In the genomic region with DNA sequence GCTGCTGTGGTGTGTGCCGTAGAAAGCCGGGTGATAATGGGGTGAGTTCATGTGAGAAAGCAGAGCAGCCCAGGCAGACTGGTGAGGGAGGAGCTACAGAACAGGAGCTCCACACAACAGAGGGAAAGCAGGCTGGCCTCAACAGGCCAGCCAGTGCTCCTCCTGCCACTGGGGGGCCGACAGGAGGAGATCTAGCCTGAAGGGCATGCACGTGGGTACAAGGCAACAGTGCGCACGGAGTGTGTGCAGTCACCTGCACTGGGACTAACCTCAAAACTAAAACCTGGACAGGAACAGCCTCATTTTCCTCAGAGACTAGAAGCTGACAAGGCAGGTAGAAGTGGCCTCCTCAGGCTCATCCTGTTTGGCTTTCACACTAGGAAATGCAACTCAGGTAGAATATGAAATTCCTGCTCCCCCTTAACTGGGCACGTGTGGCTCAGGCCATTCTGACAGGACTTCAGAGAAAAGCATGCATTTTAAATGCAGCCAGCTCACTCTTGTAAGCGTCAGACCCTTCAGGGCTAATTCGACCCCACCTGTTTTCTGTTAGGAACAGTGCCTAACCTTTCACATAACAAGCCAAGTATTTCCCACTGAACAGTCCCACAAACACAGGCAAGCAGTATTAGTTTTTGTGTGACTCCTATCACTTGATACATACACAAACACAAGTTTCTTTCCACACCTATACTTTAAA, we compare ENCODE assay signal across 8 mouse cellular contexts. TPM values are rescaled to one million over a fixed set of nuclear protein-coding genes. Genes with fewer than 3 reads are reported as not detected.
DNase-seq lines count a peak whose midpoint lies in the region; ATAC-seq and TF ChIP-seq lines count a peak whose summit lies in the region.

No protein-coding gene starts in this region.

- H3K27ac ChIP-seq in ES-Bruce4 (ENCODE audit: insufficient read depth, low read length), result peak overlapping the region; percentile 67
- H3K27ac ChIP-seq in liver, embryonic 11.5 days (ENCODE audit: low read depth, low read length), result no peak overlapping the region

- DNase-seq in frontal cortex, adult 2 months (ENCODE audit: extremely low spot score in 1 of 2, low spot score in 1 of 2), result no peak
- DNase-seq in liver, embryonic 11.5 days (ENCODE audit: low spot score), result no peak
- no peak for DNase-seq in T-cell, adult 2 months (ENCODE audit: low spot score)
- no peak for DNase-seq in left cerebral cortex, adult 18-20 months (ENCODE audit: low spot score in 2 of 2)

- 59% methylated on average over 9 of the region's 9 CpGs for WGBS in liver, embryonic 11.5 days

- no peak overlapping the region for H3K4me3 ChIP-seq in ES-Bruce4 (ENCODE audit: low read depth, low read length)
- H3K4me3 ChIP-seq in liver, embryonic 11.5 days (ENCODE audit: low read depth, low read length), result no peak overlapping the region

- H3K9ac ChIP-seq in ES-Bruce4 (ENCODE audit: low read depth, poor library complexity, severe bottlenecking), result no peak overlapping the region
- no peak overlapping the region for H3K9ac ChIP-seq in liver, embryonic 11.5 days (ENCODE audit: low read depth, low read length)

- TF ChIP-seq CTCF in ES-Bruce4 (IDR thresholded peaks at IDR 0.05; ENCODE audit: low read depth, low read length), result no peak

- H3K9me3 ChIP-seq in ES-Bruce4 (replicated peaks; ENCODE audit: control insufficient read depth, insufficient read depth, low read length, poor library complexity, severe bottlenecking), result 0 out of 2 replicates have a peak, but pooled peaks cover 7% of the 10 kb centered on the region
- H3K9me3 ChIP-seq in liver, embryonic 11.5 days (ENCODE audit: control insufficient read depth, low read length), result no peaks in the 10 kb centered on the region

- ATAC-seq in frontal cortex, adult (ENCODE audit: low TSS enrichment), result 0 out of 2 replicates have a peak, but pooled peaks have one; percentile 18
- ATAC-seq in granulocyte monocyte progenitor cell, adult 5-6 weeks (replicated peaks; ENCODE audit: poor library complexity, severe bottlenecking), result peak; percentile 24; the same call in 1 of the 2 replicates
- peak; percentile 66 for ATAC-seq in liver, embryonic 11.5 days (replicated peaks; ENCODE audit: low FRiP score)
- ATAC-seq in CD4-positive, CD25-positive, alpha-beta regulatory T cell, adult 4 months, result no peak

- H3K36me3 ChIP-seq in ES-Bruce4 (ENCODE audit: control insufficient read depth, insufficient read depth, low read length, poor library complexity, severe bottlenecking), result peaks cover 35% of the 10 kb centered on the region
- peaks cover 17% of the 10 kb centered on the region for H3K36me3 ChIP-seq in liver, embryonic 11.5 days (ENCODE audit: control insufficient read depth, insufficient read depth, low read length)

- H3K4me2 ChIP-seq in liver, embryonic 11.5 days, result no peak overlapping the region

- H3K27me3 ChIP-seq in ES-Bruce4 (ENCODE audit: control insufficient read depth, insufficient read depth, low read length, poor library complexity, severe bottlenecking), result no peaks in the 10 kb centered on the region
- H3K27me3 ChIP-seq in liver, embryonic 11.5 days (replicated peaks; ENCODE audit: control insufficient read depth, insufficient read depth, low read length), result no peaks in the 10 kb centered on the region

- H3K4me1 ChIP-seq in ES-Bruce4 (ENCODE audit: control insufficient read depth, insufficient read depth, low read length), result peaks cover 13% of the 10 kb centered on the region
- peaks cover 39% of the 10 kb centered on the region for H3K4me1 ChIP-seq in liver, embryonic 11.5 days (replicated peaks; ENCODE audit: control insufficient read depth, insufficient read depth, low read length)

- no peak for TF ChIP-seq POLR2A in ES-Bruce4 (IDR thresholded peaks at IDR 0.05; ENCODE audit: insufficient read depth, low read length)

- 0 out of 2 replicates have a peak, but pooled peaks have one; percentile 24 for TF ChIP-seq EP300 in ES-Bruce4 (IDR thresholded peaks at IDR 0.05; ENCODE audit: insufficient read depth, low read depth, low read length)

RNA-seq across cellular contexts. Expression of a gene that starts 5.9 kb away (rescaled TPM):
- polyA plus RNA-seq in frontal cortex, adult 2 months (2012; rRNA removed), result 18.9 and 19.6 TPM in 2 replicates
- polyA plus RNA-seq in ES-Bruce4 (2011; ENCODE audit: insufficient read depth, insufficient read length, low read depth, missing spikeins), result 38.0 and 40.4 TPM in 2 replicates
- total RNA-seq in granulocyte monocyte progenitor cell, adult 5-6 weeks (2014; fragmentation: Nextera tagmentation), result 40.0 and 41.2 TPM in 2 replicates
- 23.3 and 23.7 TPM in 2 replicates for total RNA-seq in granulocyte monocyte progenitor cell, adult 5-6 weeks (2017)
- 25.8 and 27.4 TPM in 2 replicates for polyA plus RNA-seq in liver, embryonic 11.5 days (2014; fragmentation: Nextera tagmentation; extraction: Ambion mirVana)
- polyA plus RNA-seq in CD4-positive, CD25-positive, alpha-beta regulatory T cell, adult 4 months (2017; shearing (Covaris generic)), result 10 to 100 TPM; 12.3 to 16.2 TPM
- total RNA-seq in left cerebral cortex, adult 18-20 months (2021), result 10 to 100 TPM; 30.7 to 30.9 TPM

RNA-seq across cellular contexts. Expression of a gene that starts 42.1 kb away (rescaled TPM):
- polyA plus RNA-seq in frontal cortex, adult 2 months (2012; rRNA removed), result 210 and 221 TPM in 2 replicates
- polyA plus RNA-seq in ES-Bruce4 (2011; ENCODE audit: insufficient read depth, insufficient read length, low read depth, missing spikeins), result 396 and 407 TPM in 2 replicates
- 104 and 142 TPM in 2 replicates for total RNA-seq in granulocyte monocyte progenitor cell, adult 5-6 weeks (2014; fragmentation: Nextera tagmentation)
- 96.9 and 106 TPM in 2 replicates for total RNA-seq in granulocyte monocyte progenitor cell, adult 5-6 weeks (2017)
- polyA plus RNA-seq in liver, embryonic 11.5 days (2014; fragmentation: Nextera tagmentation; extraction: Ambion mirVana), result 180 and 186 TPM in 2 replicates
- 100 to 1,000 TPM in 1 of 2 experiments, 10 to 100 TPM in 1; 70.6 to 103 TPM for polyA plus RNA-seq in CD4-positive, CD25-positive, alpha-beta regulatory T cell, adult 4 months (2017; shearing (Covaris generic))
- total RNA-seq in left cerebral cortex, adult 18-20 months (2021), result 100 to 1,000 TPM; 189 to 193 TPM
